Mouse (Mus musculus) intestine, embryonic 15.5 days (tissue): Measurements from ENCODE around the gene Nrf1. TPM values are rescaled to one million over a fixed set of nuclear protein-coding genes. Genes with fewer than 3 reads are reported as not detected.

ENCODE experiments used
- ATAC-seq: fragments of 200-750 bp; cut with Nextera tagmentation; 2 replicates; pipeline ENCODE4 v1.8.0; 2017; ENCODE audit warnings: moderate TSS enrichment, moderate library complexity
- H3K27ac ChIP-seq: fragments of 300-500 bp; sonication (generic); 2 replicates; pipeline ENCODE4 v1.5.1; 2015; ENCODE audit warnings: mild to moderate bottlenecking, inconsistent platforms
- H3K27me3 ChIP-seq: fragments of 300-500 bp; sonication (generic); replicated peaks from 2 replicates; pipeline ENCODE4 v1.6.1; 2015; ENCODE audit warnings: inconsistent platforms
- H3K36me3 ChIP-seq: fragments of 300-500 bp; sonication (generic); 2 replicates; pipeline ENCODE4 v1.6.1; 2015; ENCODE audit warnings: inconsistent platforms
- H3K4me1 ChIP-seq: fragments of 300-500 bp; sonication (generic); replicated peaks from 2 replicates; pipeline ENCODE4 v1.6.1; 2015; ENCODE audit warnings: inconsistent platforms
- H3K4me2 ChIP-seq: fragments of 300-500 bp; sonication (generic); replicated peaks from 2 replicates; pipeline ENCODE4 v1.6.1; 2015; ENCODE audit warnings: mild to moderate bottlenecking, inconsistent platforms
- H3K4me3 ChIP-seq: fragments of 300-500 bp; sonication (generic); replicated peaks from 2 replicates; pipeline ENCODE4 v1.5.1; 2015; ENCODE audit warnings: inconsistent platforms
- H3K9ac ChIP-seq: fragments of 300-500 bp; sonication (generic); 2 replicates; pipeline ENCODE4 v1.6.1; 2015; ENCODE audit warnings: inconsistent platforms
- H3K9me3 ChIP-seq: fragments of 300-500 bp; sonication (generic); 2 replicates; pipeline ENCODE4 v1.6.1; 2016; ENCODE audit warnings: inconsistent platforms
- WGBS: fragments of 180-500 bp; shearing (Covaris S2); methylation state at CpG from one replicate; pipeline ENCODE4 v1.1.7; 2015; 5-methylcytosine and 5-hydroxymethylcytosine counted together
- polyA plus RNA-seq: library from polyadenylated mRNA; unstranded; fragments of >200 nt; fragmentation: Nextera tagmentation; extraction: Ambion mirVana; gene quantifications from 2 replicates; pipeline ENCODE4 v1.2.1, GENCODE M21; 2015

Nrf1 gene
- polyA plus RNA-seq, 1 experiment from 2014 or later: 40.9 TPM

GRCm38 (mm10) chr6:30085351-30085750 lies 37.6 kb downstream of the Nrf1 start:
- Histone ChIP-seq H3K27me3 (no peaks in the 10 kb centered on the region), H3K4me1 (no peaks in the 10 kb centered on the region), H3K27ac (no peak overlapping the region), H3K9ac (no peak overlapping the region), H3K4me2 (no peak overlapping the region), H3K4me3 (no peak overlapping the region), H3K36me3 (0 out of 2 replicates have a peak, but pooled peaks cover 7% of the 10 kb centered on the region), H3K9me3 (no peaks in the 10 kb centered on the region)
- ATAC-seq: no peak
- WGBS: 56% methylated on average over 2 of the region's 2 CpGs

- H3K9ac ChIP-seq: no peak overlapping the region
- H3K4me1 ChIP-seq: no peaks in the 10 kb centered on the region
- no peak for ATAC-seq
- no peak overlapping the region for H3K4me3 ChIP-seq
- 79% methylated on average over 4 of the region's 4 CpGs for WGBS
- H3K9me3 ChIP-seq: no peaks in the 10 kb centered on the region
- H3K4me2 ChIP-seq: no peak overlapping the region
- no peak overlapping the region for H3K27ac ChIP-seq
- H3K36me3 ChIP-seq: 0 out of 2 replicates have a peak, but pooled peaks cover 12% of the 10 kb centered on the region
- no peaks in the 10 kb centered on the region for H3K27me3 ChIP-seq
Measured at GRCm38 (mm10) chr6:30091221-30091620, 43.4 kb downstream of the Nrf1 start.

GRCm38 (mm10) chr6:30092816-30093215 lies 45.0 kb downstream of the Nrf1 start:
- Histone ChIP-seq H3K9ac (no peak overlapping the region), H3K36me3 (peaks cover 15% of the 10 kb centered on the region; the same call in 1 of the 2 replicates), H3K27me3 (no peaks in the 10 kb centered on the region), H3K9me3 (no peaks in the 10 kb centered on the region), H3K27ac (no peak overlapping the region), H3K4me1 (no peaks in the 10 kb centered on the region), H3K4me2 (no peak overlapping the region), H3K4me3 (no peak overlapping the region)
- 92% methylated on average over 6 of the region's 6 CpGs for WGBS
- no peak for ATAC-seq

- Histone ChIP-seq H3K4me1 (no peaks in the 10 kb centered on the region), H3K36me3 (peaks cover 23% of the 10 kb centered on the region; the same call in 1 of the 2 replicates), H3K9ac (no peak overlapping the region), H3K27ac (no peak overlapping the region), H3K4me3 (no peak overlapping the region), H3K9me3 (no peaks in the 10 kb centered on the region), H3K27me3 (no peaks in the 10 kb centered on the region), H3K4me2 (no peak overlapping the region)
- ATAC-seq: no peak
- WGBS: 78% methylated on average over 12 of the region's 12 CpGs
Measured at GRCm38 (mm10) chr6:30101773-30102415, 54.1 kb downstream of the Nrf1 start.

- H3K4me1 ChIP-seq: no peaks in the 10 kb centered on the region
- no peak overlapping the region for H3K9ac ChIP-seq
- H3K4me3 ChIP-seq: no peak overlapping the region
- H3K27ac ChIP-seq: no peak overlapping the region
- H3K27me3 ChIP-seq: no peaks in the 10 kb centered on the region
- no peaks in the 10 kb centered on the region for H3K9me3 ChIP-seq
- no peak overlapping the region for H3K4me2 ChIP-seq
- WGBS: 75% methylated on average over 2 of the region's 2 CpGs
- no peak for ATAC-seq
- peaks cover 22% of the 10 kb centered on the region; the same call in 1 of the 2 replicates for H3K36me3 ChIP-seq
Measured at GRCm38 (mm10) chr6:30106091-30106490, 58.3 kb downstream of the Nrf1 start.

GRCm38 (mm10) chr6:30107456-30107855 lies 59.7 kb downstream of the Nrf1 start:
- Histone ChIP-seq H3K4me3 (no peak overlapping the region), H3K9me3 (no peaks in the 10 kb centered on the region), H3K27ac (no peak overlapping the region), H3K9ac (no peak overlapping the region), H3K4me1 (no peaks in the 10 kb centered on the region), H3K27me3 (no peaks in the 10 kb centered on the region), H3K36me3 (peaks cover 23% of the 10 kb centered on the region), H3K4me2 (no peak overlapping the region)
- no peak for ATAC-seq
- WGBS: 63% methylated on average over 2 of the region's 2 CpGs

- Histone ChIP-seq H3K4me2 (no peak overlapping the region), H3K27ac (no peak overlapping the region), H3K36me3 (peaks cover 18% of the 10 kb centered on the region), H3K4me1 (no peaks in the 10 kb centered on the region), H3K9me3 (no peaks in the 10 kb centered on the region), H3K4me3 (no peak overlapping the region), H3K27me3 (no peaks in the 10 kb centered on the region), H3K9ac (no peak overlapping the region)
- ATAC-seq: no peak
- WGBS: 96% methylated on average over 10 of the region's 10 CpGs
Measured at GRCm38 (mm10) chr6:30109820-30110502, 62.2 kb downstream of the Nrf1 start.

GRCm38 (mm10) chr6:30112349-30113132 lies 64.8 kb downstream of the Nrf1 start:
- peaks cover 29% of the 10 kb centered on the region for H3K36me3 ChIP-seq
- WGBS: 93% methylated on average over 4 of the region's 4 CpGs
- H3K27me3 ChIP-seq: no peaks in the 10 kb centered on the region

GRCm38 (mm10) chr6:30114101-30114500 lies 66.3 kb downstream of the Nrf1 start:
- no peak overlapping the region for H3K4me2 ChIP-seq
- no peaks in the 10 kb centered on the region for H3K9me3 ChIP-seq
- ATAC-seq: no peak
- H3K4me1 ChIP-seq: no peaks in the 10 kb centered on the region
- H3K9ac ChIP-seq: no peak overlapping the region
- H3K27ac ChIP-seq: no peak overlapping the region
- H3K36me3 ChIP-seq: peaks cover 36% of the 10 kb centered on the region
- no peak overlapping the region for H3K4me3 ChIP-seq
- H3K27me3 ChIP-seq: no peaks in the 10 kb centered on the region
- 80% methylated on average over 2 of the region's 2 CpGs for WGBS

More at GRCm38 (mm10) chr6:30112349-30113132, 64.8 kb downstream of the Nrf1 start:
- no peak overlapping the region for H3K4me3 ChIP-seq
- H3K9ac ChIP-seq: no peak overlapping the region
- no peak overlapping the region for H3K27ac ChIP-seq
- no peak for ATAC-seq
- H3K4me1 ChIP-seq: no peaks in the 10 kb centered on the region
- H3K9me3 ChIP-seq: no peaks in the 10 kb centered on the region
- no peak overlapping the region for H3K4me2 ChIP-seq

GRCm38 (mm10) chr6:30121152-30121551 lies 73.4 kb downstream of the Nrf1 start:
- Histone ChIP-seq H3K9ac (no peak overlapping the region), H3K9me3 (no peaks in the 10 kb centered on the region), H3K27me3 (no peaks in the 10 kb centered on the region), H3K4me2 (no peak overlapping the region), H3K36me3 (peaks cover 24% of the 10 kb centered on the region), H3K4me1 (no peaks in the 10 kb centered on the region), H3K27ac (no peak overlapping the region), H3K4me3 (no peak overlapping the region)
- no peak for ATAC-seq
- WGBS: 88% methylated on average over 2 of the region's 2 CpGs

- H3K9ac ChIP-seq: no peak overlapping the region
- H3K4me3 ChIP-seq: no peak overlapping the region
- ATAC-seq: no peak
- H3K36me3 ChIP-seq: peaks cover 20% of the 10 kb centered on the region
- H3K27ac ChIP-seq: no peak overlapping the region
- no peaks in the 10 kb centered on the region for H3K9me3 ChIP-seq
- H3K4me2 ChIP-seq: no peak overlapping the region
- no peaks in the 10 kb centered on the region for H3K27me3 ChIP-seq
- 81% methylated on average over 1 of the region's 1 CpGs for WGBS
- H3K4me1 ChIP-seq: no peaks in the 10 kb centered on the region
Measured at GRCm38 (mm10) chr6:30121600-30121999, 73.8 kb downstream of the Nrf1 start.

GRCm38 (mm10) chr6:30123391-30123790 lies 75.6 kb downstream of the Nrf1 start:
- no peaks in the 10 kb centered on the region for H3K9me3 ChIP-seq
- 91% methylated on average over 1 of the region's 1 CpGs for WGBS
- no peaks in the 10 kb centered on the region for H3K4me1 ChIP-seq
- no peak overlapping the region for H3K9ac ChIP-seq
- ATAC-seq: no peak
- no peak overlapping the region for H3K4me2 ChIP-seq
- no peak overlapping the region for H3K4me3 ChIP-seq
- no peaks in the 10 kb centered on the region for H3K27me3 ChIP-seq
- H3K36me3 ChIP-seq: peaks cover 23% of the 10 kb centered on the region
- no peak overlapping the region for H3K27ac ChIP-seq
